Mouse (Mus musculus) megakaryocyte, embryonic 14.5 days (primary cell): ENCODE measurements around the gene Ispd.

ENCODE experiments used
- FLI1 ChIP-seq: IDR thresholded peaks from 2 replicates; pipeline ENCODE4 v1.6.1; 2012; ENCODE audit warnings: low read length, inconsistent platforms, mixed read lengths
- GATA1 ChIP-seq: IDR thresholded peaks from 3 replicates; pipeline ENCODE4 v1.6.1; 2012; ENCODE audit warnings: mixed read lengths, low read length, inconsistent platforms, borderline replicate concordance

GRCm38 (mm10) chr12:36521774-36522173 is 140.5 kb downstream of the Ispd start:
- TF ChIP-seq GATA1 (no peak), FLI1 (no peak)
